Mouse (Mus musculus): ENCODE measurements around the gene 1700025C18Rik.

DNA sequence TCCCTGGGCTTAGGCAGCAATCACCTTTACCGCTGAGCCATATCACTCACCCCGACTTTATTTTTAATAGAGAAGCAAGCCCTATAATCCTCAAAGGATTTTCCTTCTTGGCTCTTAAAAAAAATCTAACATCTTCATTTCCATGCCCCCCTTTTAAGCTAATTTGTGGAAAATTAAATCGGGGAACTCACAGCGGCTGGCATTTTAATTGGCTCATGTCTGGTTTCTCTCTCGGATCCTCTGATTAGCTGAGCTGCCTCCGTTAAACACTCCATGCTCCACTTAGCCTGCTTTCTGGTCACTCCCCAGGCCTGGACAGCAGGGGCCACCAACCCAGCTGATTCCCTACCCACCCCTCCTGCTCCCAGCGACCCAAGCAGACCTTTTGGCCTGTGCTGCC is 1.8 kb upstream of the 1700025C18Rik start:
- TF ChIP-seq POLR2A (IDR thresholded peaks at IDR 0.05; ENCODE audit: control insufficient read depth in 1 of 2, insufficient read depth in 1 of 2, low read depth in 1 of 2, low read length in 2 of 2, poor library complexity in 1 of 2) (no peak), CTCF (IDR thresholded peaks at IDR 0.05 in 2 of 3, conservative IDR thresholded peaks at IDR 0.05 in 1 of 3; ENCODE audit: control insufficient read depth in 1 of 3, insufficient read depth in 1 of 3, low read depth in 2 of 3, low read length in 3 of 3, poor library complexity in 1 of 3, severe bottlenecking in 1 of 3) (no peak), USF1 (IDR thresholded peaks at IDR 0.05; ENCODE audit: low read depth, low read length) (no peak), MAX (IDR thresholded peaks at IDR 0.05; ENCODE audit: low read length) (no peak), GATA1 (IDR thresholded peaks at IDR 0.05; ENCODE audit: low read depth, low read length) (no peak), POLR2AphosphoS2 (IDR thresholded peaks at IDR 0.05; ENCODE audit: low read length) (no peak), MYC (IDR thresholded peaks at IDR 0.05; ENCODE audit: low read depth, low read length) (no peak)

Data from MEL (cell line).